Mouse (Mus musculus): ENCODE data around the gene Tubgcp3. TPM values are rescaled to one million over a fixed set of nuclear protein-coding genes. Genes with fewer than 3 reads are reported as not detected.

The Tubgcp3 gene
- total and polyA plus RNA-seq, 2 experiments from 2014 or later, result 24.9 to 40.0 TPM

- TF ChIP-seq CTCF (IDR thresholded peaks at IDR 0.05; ENCODE audit: low read depth), result no peak
- DNase-seq (ENCODE audit: low spot score) (no peak), ATAC-seq (no peak)
- H3K4me3 ChIP-seq (ENCODE audit: low read length), result no peak overlapping the region
- no peaks in the 10 kb centered on the region for H3K36me3 ChIP-seq (ENCODE audit: insufficient read depth, low read length)
- H3K9ac ChIP-seq (replicated peaks; ENCODE audit: low read length), result no peak overlapping the region
- no peak overlapping the region for H3K27ac ChIP-seq
- 58% methylated on average over 6 of the region's 6 CpGs for WGBS
- no peaks in the 10 kb centered on the region for H3K9me3 ChIP-seq (ENCODE audit: low read length)
- H3K4me2 ChIP-seq (ENCODE audit: low read depth, low read length), result no peak overlapping the region
- no peaks in the 10 kb centered on the region for H3K4me1 ChIP-seq (ENCODE audit: insufficient read depth, low read length)
- H3K27me3 ChIP-seq (ENCODE audit: insufficient read depth, low read length), result no peaks in the 10 kb centered on the region
Observed at GRCm38 (mm10) chr8:12576739-12577138, 95.3 kb downstream of the Tubgcp3 start.

GRCm38 (mm10) chr8:12576003-12576402 lies 96.0 kb downstream of the Tubgcp3 start:
- Histone ChIP-seq H3K9me3 (ENCODE audit: low read length) (no peaks in the 10 kb centered on the region), H3K4me2 (ENCODE audit: low read depth, low read length) (no peak overlapping the region), H3K9ac (replicated peaks; ENCODE audit: low read length) (no peak overlapping the region), H3K27me3 (ENCODE audit: insufficient read depth, low read length) (no peaks in the 10 kb centered on the region), H3K4me3 (ENCODE audit: low read length) (no peak overlapping the region), H3K4me1 (ENCODE audit: insufficient read depth, low read length) (no peaks in the 10 kb centered on the region), H3K36me3 (ENCODE audit: insufficient read depth, low read length) (no peaks in the 10 kb centered on the region), H3K27ac (no peak overlapping the region)
- ATAC-seq (no peak), DNase-seq (ENCODE audit: low spot score) (no peak)
- 69% methylated on average over 5 of the region's 5 CpGs for WGBS
- no peak for TF ChIP-seq CTCF (IDR thresholded peaks at IDR 0.05; ENCODE audit: low read depth)

GRCm38 (mm10) chr8:12572814-12573534 lies 99.1 kb downstream of the Tubgcp3 start, which contains the start of gene Spaca7:
Gene Spaca7 (plus strand): TSS chr8:12573029.
- no peak within 1 kb of the TSS for H3K4me3 ChIP-seq (ENCODE audit: low read length)
- WGBS, result 81% methylated on average over 14 of the region's 14 CpGs
- no peak within 1 kb of the TSS for H3K9ac ChIP-seq (replicated peaks; ENCODE audit: low read length)
- ATAC-seq (no peak), DNase-seq (ENCODE audit: low spot score) (no peak)
- no peaks in the 10 kb centered on the region for H3K4me1 ChIP-seq (ENCODE audit: insufficient read depth, low read length)
- no peak within 1 kb of the TSS for H3K27ac ChIP-seq
- no peak for TF ChIP-seq CTCF (IDR thresholded peaks at IDR 0.05; ENCODE audit: low read depth)
- no peaks in the 10 kb centered on the region for H3K36me3 ChIP-seq (ENCODE audit: insufficient read depth, low read length)
- no peak within 1 kb of the TSS for H3K4me2 ChIP-seq (ENCODE audit: low read depth, low read length)
- H3K27me3 ChIP-seq (ENCODE audit: insufficient read depth, low read length), result no peaks in the 10 kb centered on the region
- no peaks in the 10 kb centered on the region for H3K9me3 ChIP-seq (ENCODE audit: low read length)

- Histone ChIP-seq H3K4me1 (ENCODE audit: insufficient read depth, low read length) (no peaks in the 10 kb centered on the region), H3K27me3 (ENCODE audit: insufficient read depth, low read length) (peaks cover 12% of the 10 kb centered on the region), H3K9ac (replicated peaks; ENCODE audit: low read length) (no peak overlapping the region), H3K4me3 (ENCODE audit: low read length) (no peak overlapping the region), H3K4me2 (ENCODE audit: low read depth, low read length) (no peak overlapping the region), H3K36me3 (ENCODE audit: insufficient read depth, low read length) (no peaks in the 10 kb centered on the region), H3K9me3 (ENCODE audit: low read length) (no peaks in the 10 kb centered on the region), H3K27ac (no peak overlapping the region)
- WGBS, result 59% methylated on average over 7 of the region's 7 CpGs
- ATAC-seq (no peak), DNase-seq (ENCODE audit: low spot score) (no peak)
- no peak for TF ChIP-seq CTCF (IDR thresholded peaks at IDR 0.05; ENCODE audit: low read depth)
Observed at GRCm38 (mm10) chr8:12566509-12566908, 105.5 kb downstream of the Tubgcp3 start.

- Histone ChIP-seq H3K4me3 (ENCODE audit: low read length) (no peak overlapping the region), H3K4me2 (ENCODE audit: low read depth, low read length) (no peak overlapping the region), H3K27me3 (ENCODE audit: insufficient read depth, low read length) (peaks cover 13% of the 10 kb centered on the region), H3K9me3 (ENCODE audit: low read length) (no peaks in the 10 kb centered on the region), H3K4me1 (ENCODE audit: insufficient read depth, low read length) (no peaks in the 10 kb centered on the region), H3K27ac (no peak overlapping the region), H3K36me3 (ENCODE audit: insufficient read depth, low read length) (no peaks in the 10 kb centered on the region), H3K9ac (replicated peaks; ENCODE audit: low read length) (no peak overlapping the region)
- no peak for TF ChIP-seq CTCF (IDR thresholded peaks at IDR 0.05; ENCODE audit: low read depth)
- 55% methylated on average over 10 of the region's 10 CpGs for WGBS
- ATAC-seq, result no peak
- no peak for DNase-seq (ENCODE audit: low spot score)
Observed at GRCm38 (mm10) chr8:12565488-12565887, 106.6 kb downstream of the Tubgcp3 start.

- WGBS, result 2% methylated on average over 4 of the region's 4 CpGs
Observed at GRCm38 (mm10) chr8:12564307-12564706, 107.7 kb downstream of the Tubgcp3 start.

More at GRCm38 (mm10) chr8:12564307-12564706, 107.7 kb downstream of the Tubgcp3 start:
- peak; percentile 97 for TF ChIP-seq CTCF (IDR thresholded peaks at IDR 0.05; ENCODE audit: low read depth)
- Histone ChIP-seq H3K9ac (replicated peaks; ENCODE audit: low read length) (no peak overlapping the region), H3K36me3 (ENCODE audit: insufficient read depth, low read length) (no peaks in the 10 kb centered on the region), H3K4me3 (ENCODE audit: low read length) (no peak overlapping the region), H3K27me3 (ENCODE audit: insufficient read depth, low read length) (peaks cover 16% of the 10 kb centered on the region), H3K4me1 (ENCODE audit: insufficient read depth, low read length) (peaks cover 3% of the 10 kb centered on the region; the same call in 1 of the 2 replicates), H3K27ac (no peak overlapping the region), H3K9me3 (ENCODE audit: low read length) (no peaks in the 10 kb centered on the region), H3K4me2 (ENCODE audit: low read depth, low read length) (no peak overlapping the region)
- peak; percentile 82 for ATAC-seq
- peak; percentile 88 for DNase-seq (ENCODE audit: low spot score)

Small RNA genes within 50 kb of the gene (microRNA-seq; reads per million reads assigned to microRNA genes)
- 0 reads per million in 2 experiments for gene Gm26483

Other genes starting within 250 kb of the Tubgcp3 start
- gene Spaca7, start 99.2 kb downstream of the Tubgcp3 start, total RNA-seq (2014; rRNA removed), result not detected in 2 replicates
- not detected in 2 replicates for gene Spaca7, start 99.2 kb downstream of the Tubgcp3 start, polyA plus RNA-seq (2015; fragmentation: Nextera tagmentation; extraction: Ambion mirVana)
- gene Atp11a, start 84.8 kb upstream of the Tubgcp3 start, total RNA-seq (2014; rRNA removed), result 35.2 and 48.8 TPM in 2 replicates
- gene Atp11a, start 84.8 kb upstream of the Tubgcp3 start, polyA plus RNA-seq (2015; fragmentation: Nextera tagmentation; extraction: Ambion mirVana), result 12.5 and 12.9 TPM in 2 replicates
- gene Mcf2l, start 201.6 kb upstream of the Tubgcp3 start, total RNA-seq (2014; rRNA removed), result 298 and 316 TPM in 2 replicates
- gene Mcf2l, start 201.6 kb upstream of the Tubgcp3 start, polyA plus RNA-seq (2015; fragmentation: Nextera tagmentation; extraction: Ambion mirVana), result 94.1 and 94.2 TPM in 2 replicates

Data from hindbrain, postnatal 0 days (tissue).